Mouse (Mus musculus) macrophage (primary cell): ENCODE data around the gene Bysl. TPM values are rescaled to one million over a fixed set of nuclear protein-coding genes. Genes with fewer than 3 reads are reported as not detected.
"Not testable (repeated sequence)": the region's sequence is repeated elsewhere in the genome, so short reads cannot be mapped to it uniquely, and the experiment has no call there.

ENCODE experiments used
- H3K27ac ChIP-seq: fragments of 350-480 bp; formaldehyde crosslinking; 2 replicates; pipeline ENCODE4 v1.9.0; 2021
- H3K36me3 ChIP-seq: fragments of 350-480 bp; formaldehyde crosslinking; 2 replicates; pipeline ENCODE4 v1.9.0; 2021; ENCODE audit errors: inconsistent target
- H3K4me3 ChIP-seq: fragments of 350-480 bp; formaldehyde crosslinking; 2 replicates; pipeline ENCODE4 v1.9.0; 2021; ENCODE audit errors: inconsistent target
- H3K79me2 ChIP-seq: fragments of 350-480 bp; formaldehyde crosslinking; 2 replicates; pipeline ENCODE4 v1.9.0; 2021; ENCODE audit errors: inconsistent target
- WGBS: methylation state at CpG from one replicate; pipeline ENCODE4 v1.1.7; 2026; ENCODE audit warnings: inconsistent platforms; ENCODE audit not compliant: missing documents; 5-methylcytosine and 5-hydroxymethylcytosine counted together
- polyA plus RNA-seq: library from polyadenylated mRNA; stranded (reverse); fragments of 250-400 nt; gene quantifications from 3 replicates; pipeline ENCODE4 v1.2.4, GENCODE M21; 2018; ENCODE audit warnings: inconsistent platforms

Gene Bysl
- polyA plus RNA-seq, 1 experiment from 2014 or later: 5.4 TPM

- 1% methylated on average over 53 of the region's 63 CpGs for WGBS
- Histone ChIP-seq H3K27ac (peak overlapping the region; percentile 40), H3K79me2 (no peaks in the 10 kb centered on the region; the same call in 1 of the 2 replicates), H3K4me3 (peak overlapping the region; percentile 58), H3K36me3 (peaks cover 2% of the 10 kb centered on the region; the same call in 1 of the 2 replicates)
Measured at GRCm38 (mm10) chr17:47628851-47629676, 17.8 kb upstream of the Bysl start.

- Histone ChIP-seq H3K36me3 (peaks cover 15% of the 10 kb centered on the region; the same call in 1 of the 2 replicates), H3K79me2 (peaks cover 9% of the 10 kb centered on the region; the same call in 1 of the 2 replicates), H3K27ac (no peak overlapping the region), H3K4me3 (no peak overlapping the region)
- WGBS: 75% methylated on average over 2 of the region's 2 CpGs
Measured at GRCm38 (mm10) chr17:47627791-47628190, 16.5 kb upstream of the Bysl start.

- H3K79me2 ChIP-seq: peaks cover 17% of the 10 kb centered on the region; the same call in 1 of the 2 replicates
- H3K27ac ChIP-seq: no peak overlapping the region
- WGBS: 97% methylated on average over 5 of the region's 5 CpGs
- no peak overlapping the region for H3K4me3 ChIP-seq
- H3K36me3 ChIP-seq: peaks cover 22% of the 10 kb centered on the region
Measured at GRCm38 (mm10) chr17:47626031-47626430, 14.7 kb upstream of the Bysl start.

- H3K36me3 ChIP-seq: peaks cover 22% of the 10 kb centered on the region
- H3K4me3 ChIP-seq: no peak overlapping the region
- no peak overlapping the region for H3K27ac ChIP-seq
- WGBS: 94% methylated on average over 2 of the region's 2 CpGs
- peaks cover 18% of the 10 kb centered on the region; the same call in 1 of the 2 replicates for H3K79me2 ChIP-seq
Measured at GRCm38 (mm10) chr17:47625088-47625487, 13.8 kb upstream of the Bysl start.

- peaks cover 24% of the 10 kb centered on the region; the same call in 1 of the 2 replicates for H3K79me2 ChIP-seq
- H3K4me3 ChIP-seq, H3K27ac ChIP-seq: not testable (repeated sequence)
- 100% methylated on average over 1 of the region's 5 CpGs for WGBS
- H3K36me3 ChIP-seq: peaks cover 26% of the 10 kb centered on the region
Measured at GRCm38 (mm10) chr17:47624572-47624971, 13.3 kb upstream of the Bysl start.

- WGBS: 91% methylated on average over 14 of the region's 14 CpGs
- Histone ChIP-seq H3K36me3 (peaks cover 37% of the 10 kb centered on the region), H3K27ac (no peak overlapping the region), H3K4me3 (no peak overlapping the region), H3K79me2 (peaks cover 39% of the 10 kb centered on the region)
Measured at GRCm38 (mm10) chr17:47622912-47623554, 11.7 kb upstream of the Bysl start.

- Histone ChIP-seq H3K36me3 (peaks cover 43% of the 10 kb centered on the region), H3K79me2 (peaks cover 82% of the 10 kb centered on the region), H3K4me3 (no peak overlapping the region), H3K27ac (no peak overlapping the region)
- WGBS: 98% methylated on average over 13 of the region's 13 CpGs
Measured at GRCm38 (mm10) chr17:47618556-47619311, 7.4 kb upstream of the Bysl start.

- 94% methylated on average over 9 of the region's 9 CpGs for WGBS
- no peak overlapping the region for H3K27ac ChIP-seq
- H3K79me2 ChIP-seq: peaks cover 82% of the 10 kb centered on the region
- no peak overlapping the region for H3K4me3 ChIP-seq
- peaks cover 33% of the 10 kb centered on the region for H3K36me3 ChIP-seq
Measured at GRCm38 (mm10) chr17:47617605-47618307, 6.5 kb upstream of the Bysl start.

GRCm38 (mm10) chr17:47616652-47617051, 5.4 kb upstream of the Bysl start:
- 88% methylated on average over 4 of the region's 4 CpGs for WGBS
- Histone ChIP-seq H3K79me2 (peaks cover 86% of the 10 kb centered on the region), H3K27ac (no peak overlapping the region), H3K4me3 (no peak overlapping the region), H3K36me3 (peaks cover 26% of the 10 kb centered on the region; the same call in 1 of the 2 replicates)

GRCm38 (mm10) chr17:47616119-47616518, 4.8 kb upstream of the Bysl start:
- Histone ChIP-seq H3K79me2 (peaks cover 90% of the 10 kb centered on the region), H3K27ac (no peak overlapping the region), H3K4me3 (no peak overlapping the region), H3K36me3 (peaks cover 26% of the 10 kb centered on the region; the same call in 1 of the 2 replicates)
- WGBS: 97% methylated on average over 8 of the region's 8 CpGs

GRCm38 (mm10) chr17:47614018-47614417, 2.7 kb upstream of the Bysl start:
- no peak overlapping the region for H3K4me3 ChIP-seq
- peaks cover 88% of the 10 kb centered on the region for H3K79me2 ChIP-seq
- no peak overlapping the region for H3K27ac ChIP-seq
- WGBS: 90% methylated on average over 1 of the region's 1 CpGs
- peaks cover 18% of the 10 kb centered on the region; the same call in 1 of the 2 replicates for H3K36me3 ChIP-seq

- Histone ChIP-seq H3K27ac (peak overlapping the region; percentile 73), H3K36me3 (peaks cover 3% of the 10 kb centered on the region; the same call in 1 of the 2 replicates), H3K4me3 (peak overlapping the region; percentile 99), H3K79me2 (peaks cover 84% of the 10 kb centered on the region)
- 0% methylated on average over 13 of the region's 13 CpGs for WGBS
Measured at GRCm38 (mm10) chr17:47611661-47611982, 330 bp upstream of the Bysl start.

- Histone ChIP-seq H3K79me2 (peaks cover 60% of the 10 kb centered on the region), H3K4me3 (no peak overlapping the region), H3K27ac (peak overlapping the region; percentile 12; the same call in 1 of the 2 replicates), H3K36me3 (peaks cover 3% of the 10 kb centered on the region; the same call in 1 of the 2 replicates)
- WGBS: 64% methylated on average over 4 of the region's 4 CpGs
Measured at GRCm38 (mm10) chr17:47609182-47609581, 2.1 kb downstream of the Bysl start.

- 93% methylated on average over 5 of the region's 5 CpGs for WGBS
- Histone ChIP-seq H3K4me3 (no peak overlapping the region), H3K27ac (no peak overlapping the region), H3K36me3 (peaks cover 23% of the 10 kb centered on the region; the same call in 1 of the 2 replicates), H3K79me2 (peaks cover 31% of the 10 kb centered on the region)
Measured at GRCm38 (mm10) chr17:47606220-47606619, 5.1 kb downstream of the Bysl start.
